Mouse (Mus musculus): ENCODE measurements around the gene Ctnna3.
A peak's percentile ranks its signal among the peaks of the same experiment; 100 is the strongest.

GRCm38 (mm10) chr10:64084465-64084864, 654.6 kb downstream of the Ctnna3 start:
- TF ChIP-seq GATA1 (IDR thresholded peaks at IDR 0.05; ENCODE audit: borderline replicate concordance, low read length): no peak
- peak; percentile 32; the same call in 1 of the 2 replicates for TF ChIP-seq CTCF (IDR thresholded peaks at IDR 0.05; ENCODE audit: low read depth, low read length)
- TF ChIP-seq TAL1 (conservative IDR thresholded peaks at IDR 0.05; ENCODE audit: low read depth, low read length): no peak

Data from G1E (cell line).